Mouse (Mus musculus) CD8-positive naive resting alpha-beta T cell, adult 2 months (primary cell): ENCODE measurements around the gene Fitm2.

Source experiments
- DNase-seq, 2 experiments: peaks; one replicate each; pipeline ENCODE4 v3.0.0; 2022; ENCODE audit warnings: low read depth in 2 of 2, low spot score in 2 of 2

Fitm2 gene

GRCm38 (mm10) chr2:163424597-163424996 is 47.8 kb downstream of the Fitm2 start, which contains the start of gene Oser1:
Oser1 (minus strand) TSS chr2:163424697.
- no peak for DNase-seq

DNA sequence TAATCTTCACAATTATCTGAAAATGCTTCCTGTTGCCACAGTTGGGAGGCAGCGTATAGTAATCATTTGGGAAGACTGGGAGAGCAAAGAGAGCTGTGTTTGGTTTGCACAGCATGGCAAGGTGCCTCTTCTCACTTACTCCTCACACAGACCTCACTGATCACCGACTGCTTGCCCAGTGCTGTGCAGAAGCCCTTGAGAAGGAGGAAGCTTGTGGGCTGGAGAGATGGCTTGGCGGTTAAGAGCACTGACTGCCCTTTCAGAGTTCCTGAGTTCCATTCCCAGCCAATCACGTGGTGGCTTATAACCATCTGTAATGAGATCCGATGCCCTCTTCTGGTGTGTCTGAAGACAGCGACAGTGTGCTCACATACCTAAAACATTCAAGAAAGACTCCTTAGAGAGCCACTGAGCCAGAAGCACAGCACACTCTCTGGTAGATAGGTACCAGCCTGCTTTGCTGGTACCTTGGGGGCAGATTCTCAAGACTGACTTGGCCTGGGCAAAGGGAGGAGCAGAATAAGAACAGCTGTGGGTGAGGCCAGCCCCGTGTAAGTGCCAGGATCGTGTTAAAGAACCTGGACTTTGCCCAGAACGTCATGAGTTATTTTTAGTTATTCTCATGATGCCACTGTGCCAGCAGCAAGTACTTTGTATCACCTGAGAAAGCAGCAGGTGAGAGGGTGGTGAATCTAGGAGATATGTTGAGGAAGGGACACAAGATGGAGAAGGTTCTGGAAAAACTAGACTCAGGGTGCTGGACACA is 49.4 kb downstream of the Fitm2 start:
- DNase-seq: no peak

- DNase-seq: no peak
Measured at GRCm38 (mm10) chr2:163420366-163420886, 52.0 kb downstream of the Fitm2 start.

DNA sequence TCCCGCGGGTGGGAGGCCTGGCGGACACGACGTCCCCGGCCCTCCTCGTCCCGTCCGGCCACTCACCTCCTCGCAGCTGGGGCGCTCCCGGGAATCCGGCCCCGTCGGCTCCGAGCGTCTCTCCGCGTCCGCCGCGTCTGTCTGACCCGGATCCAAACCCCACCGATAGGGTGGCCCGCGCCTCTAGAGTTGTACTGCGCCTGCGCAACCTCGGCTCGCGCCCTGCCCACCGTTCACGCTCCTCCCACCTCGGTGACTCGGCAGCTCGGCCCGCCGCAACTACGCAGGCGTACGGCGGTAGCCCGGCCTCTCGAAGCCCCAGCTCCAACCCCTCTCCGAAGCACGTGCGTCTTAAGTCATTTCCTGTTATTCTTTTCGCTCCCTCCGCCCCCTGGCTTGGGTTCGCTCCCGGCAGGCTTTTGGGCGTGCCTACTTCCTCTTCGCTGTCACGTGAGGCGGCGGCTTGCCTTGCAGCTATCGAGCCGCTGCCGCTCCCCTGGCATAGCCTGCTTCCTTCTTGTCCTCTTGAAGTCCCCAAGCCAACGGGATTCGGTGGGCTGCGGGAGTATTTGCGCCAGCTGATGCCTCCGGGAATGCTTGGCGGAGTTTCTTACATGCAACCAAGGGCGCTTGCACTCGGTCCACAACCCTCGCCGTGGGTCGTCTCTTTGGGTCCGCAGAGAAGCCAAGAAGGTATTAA is 52.9 kb downstream of the Fitm2 start:
- peak; percentile 100 for DNase-seq

- DNase-seq: peak; percentile 38 to 41
Measured at GRCm38 (mm10) chr2:163418841-163419345, 53.5 kb downstream of the Fitm2 start.

DNA sequence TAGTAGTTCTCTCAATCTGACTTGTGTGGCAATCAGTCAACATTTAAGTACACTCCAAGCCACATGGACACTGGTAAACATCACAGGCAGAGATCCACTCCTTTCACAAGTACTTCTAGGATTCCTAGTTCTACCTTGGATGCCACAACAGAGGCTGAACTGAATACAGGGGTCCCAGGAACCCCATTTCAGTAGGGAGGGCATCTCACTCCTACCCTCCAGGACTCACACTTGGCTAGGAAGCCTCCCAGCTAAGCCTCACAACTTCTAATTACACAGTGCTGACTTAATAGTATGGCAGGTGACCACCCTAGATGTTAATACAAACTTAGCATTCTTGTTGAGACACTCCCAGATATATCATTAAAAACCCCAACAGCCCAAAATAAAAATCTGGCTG is 54.6 kb downstream of the Fitm2 start:
- no peak for DNase-seq

GRCm38 (mm10) chr2:163417026-163417425 is 55.4 kb downstream of the Fitm2 start:
- no peak for DNase-seq
